Mouse (Mus musculus) liver, adult 2 months (tissue): Measurements from ENCODE around the gene Il20ra. TPM values are rescaled to one million over a fixed set of nuclear protein-coding genes. Genes with fewer than 3 reads are reported as not detected.

Experiments
- DNase-seq: peaks from one replicate; pipeline ENCODE4 v3.0.0-alpha.2; 2011; ENCODE audit warnings: low read depth, low spot score; ENCODE audit errors: extremely low read depth
- H3K27ac ChIP-seq: fragments of 200-500 bp; replicated peaks from 2 replicates; pipeline ENCODE4 v1.5.1; 2012; ENCODE audit warnings: low read depth, mild to moderate bottlenecking, control low read depth, inconsistent platforms, low read length; ENCODE audit not compliant: insufficient read depth
- H3K27me3 ChIP-seq: fragments of 200-500 bp; 2 replicates; pipeline ENCODE4 v1.6.1; 2012; ENCODE audit warnings: mild to moderate bottlenecking, moderate library complexity, low read length, inconsistent platforms; ENCODE audit not compliant: control insufficient read depth, insufficient read depth
- H3K36me3 ChIP-seq: fragments of 200-500 bp; 2 replicates; pipeline ENCODE4 v1.6.1; 2012; ENCODE audit warnings: low read length, inconsistent platforms; ENCODE audit not compliant: control insufficient read depth, insufficient read depth
- H3K4me1 ChIP-seq: fragments of 200-500 bp; 2 replicates; pipeline ENCODE4 v1.6.1; 2011; ENCODE audit warnings: low read length; ENCODE audit not compliant: control insufficient read depth, insufficient read depth
- H3K4me3 ChIP-seq: fragments of 200-500 bp; 2 replicates; pipeline ENCODE4 v1.5.1; 2011; ENCODE audit warnings: low read depth, mild to moderate bottlenecking, control low read depth, low read length, moderate library complexity; ENCODE audit not compliant: insufficient read depth
- H3K79me2 ChIP-seq: fragments of 200-500 bp; 2 replicates; pipeline ENCODE4 v1.6.1; 2012; ENCODE audit warnings: inconsistent platforms, mild to moderate bottlenecking, low read length, moderate library complexity; ENCODE audit not compliant: control insufficient read depth, insufficient read depth
- H3K9ac ChIP-seq: fragments of 200-500 bp; 2 replicates; pipeline ENCODE4 v1.6.1; 2012; ENCODE audit warnings: low read depth, mild to moderate bottlenecking, control low read depth, inconsistent platforms, low read length
- CTCF ChIP-seq: fragments of 200-500 bp; IDR thresholded peaks from 2 replicates; pipeline ENCODE4 v1.5.1; 2011; ENCODE audit warnings: low read depth, low read length, control low read depth
- POLR2A ChIP-seq: fragments of 200-500 bp; IDR thresholded peaks from 2 replicates; pipeline ENCODE4 v1.6.1; 2011; ENCODE audit warnings: low read length, control low read depth; ENCODE audit not compliant: insufficient read depth; ENCODE audit errors: extremely low read depth
- whole genome bisulfite sequencing: fragments of 180-500 bp; shearing (Covaris S2); methylation state at CpG from one replicate; pipeline ENCODE4 v1.1.7; 2018; 5-methylcytosine and 5-hydroxymethylcytosine counted together
- polyA plus RNA-seq: library from polyadenylated mRNA; depleted of rRNA; stranded (reverse); fragments of >200 nt; gene quantifications from 2 replicates; pipeline ENCODE4 v1.2.3, GENCODE M21; 2012; rRNA removed
- total RNA-seq: library from RNA; depleted of rRNA; stranded (reverse); fragments of >200 nt; gene quantifications from 2 replicates; pipeline ENCODE4 v1.2.3, GENCODE M21; 2014; rRNA removed

Gene Il20ra
- total RNA-seq (not detected in 2 replicates), polyA plus RNA-seq (not detected in 2 replicates)

DNA sequence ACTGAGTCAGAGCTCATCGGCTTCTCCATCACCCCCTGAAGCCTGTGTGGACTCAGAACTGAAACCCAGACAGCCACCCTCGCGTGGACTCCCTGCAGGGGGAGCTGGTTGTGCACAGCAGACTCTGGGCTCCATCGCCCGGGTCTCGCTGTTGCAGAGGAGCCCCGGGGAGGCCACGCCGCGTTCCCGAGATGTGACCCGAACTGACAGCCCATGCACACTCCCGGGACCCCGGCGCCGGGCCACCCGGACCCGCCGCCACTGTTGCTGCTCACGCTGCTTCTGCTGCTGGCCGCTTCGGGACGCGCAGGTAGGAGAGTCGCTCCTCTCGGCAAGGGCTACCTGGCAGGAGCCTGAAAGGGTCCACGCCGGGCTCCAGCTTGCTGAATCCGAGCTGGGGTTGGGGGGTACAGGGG lies at the start of gene Il20ra:
Gene Il20ra, plus strand, starts transcription at position 150 of the 416 bp plus-strand sequence.
- no peak for TF ChIP-seq POLR2A
- peak; percentile 60 for TF ChIP-seq CTCF
- no peaks in the 10 kb centered on the region for H3K4me1 ChIP-seq
- H3K9ac ChIP-seq: no peak within 1 kb of the TSS
- no peaks in the 10 kb centered on the region for H3K79me2 ChIP-seq
- no peak for DNase-seq
- no peak within 1 kb of the TSS for H3K27ac ChIP-seq
- H3K36me3 ChIP-seq: no peaks in the 10 kb centered on the region
- peak within 1 kb of the TSS; percentile 34; the same call in 1 of the 2 replicates for H3K4me3 ChIP-seq
- peaks cover 9% of the 10 kb centered on the region; the same call in 1 of the 2 replicates for H3K27me3 ChIP-seq
- 1% methylated on average over 29 of the region's 29 CpGs for WGBS

GRCm38 (mm10) chr10:19668973-19669372 lies 43.4 kb upstream of the Il20ra start:
- Histone ChIP-seq H3K9ac (no peak overlapping the region), H3K27ac (no peak overlapping the region), H3K4me3 (no peak overlapping the region), H3K27me3 (no peaks in the 10 kb centered on the region), H3K79me2 (no peaks in the 10 kb centered on the region), H3K4me1 (no peaks in the 10 kb centered on the region), H3K36me3 (no peaks in the 10 kb centered on the region)
- DNase-seq: no peak
- no peak for TF ChIP-seq POLR2A
- TF ChIP-seq CTCF: no peak
- WGBS: 82% methylated on average over 5 of the region's 5 CpGs

- TF ChIP-seq POLR2A (no peak), CTCF (no peak)
- H3K36me3 ChIP-seq: no peaks in the 10 kb centered on the region
- H3K4me1 ChIP-seq: no peaks in the 10 kb centered on the region
- no peak overlapping the region for H3K4me3 ChIP-seq
- no peaks in the 10 kb centered on the region for H3K27me3 ChIP-seq
- no peak for DNase-seq
- no peak overlapping the region for H3K27ac ChIP-seq
- no peaks in the 10 kb centered on the region for H3K79me2 ChIP-seq
- no peak overlapping the region for H3K9ac ChIP-seq
Observed at GRCm38 (mm10) chr10:19672015-19672414, 40.4 kb upstream of the Il20ra start.

DNA sequence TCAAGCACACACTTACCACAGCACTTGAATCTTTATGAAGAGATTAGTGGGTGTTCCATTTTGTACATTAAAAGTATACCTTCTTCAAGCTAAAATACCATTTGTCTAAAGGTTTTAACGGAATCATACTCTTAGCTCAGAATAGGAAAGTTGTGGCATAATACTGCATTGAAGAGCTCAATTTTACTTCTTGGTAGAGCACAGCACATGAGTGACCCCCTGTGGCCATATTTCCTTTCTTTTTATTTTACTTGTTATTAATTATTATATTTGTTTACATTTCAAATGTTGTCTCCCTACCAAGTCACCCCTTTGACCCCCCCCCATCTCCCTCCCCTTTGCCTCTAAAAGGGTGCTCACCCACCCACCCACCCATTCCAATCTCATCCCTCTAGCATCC lies 39.2 kb upstream of the Il20ra start:
- Histone ChIP-seq H3K36me3 (no peaks in the 10 kb centered on the region), H3K9ac (no peak overlapping the region), H3K4me1 (no peaks in the 10 kb centered on the region), H3K27ac (no peak overlapping the region), H3K79me2 (no peaks in the 10 kb centered on the region), H3K4me3 (no peak overlapping the region), H3K27me3 (no peaks in the 10 kb centered on the region)
- no peak for DNase-seq
- WGBS: 83% methylated on average over 1 of the region's 1 CpGs
- TF ChIP-seq POLR2A (no peak), CTCF (peak; percentile 8; the same call in 1 of the 2 replicates)

GRCm38 (mm10) chr10:19687686-19688085 lies 24.7 kb upstream of the Il20ra start:
- DNase-seq: no peak

GRCm38 (mm10) chr10:19691287-19691686 lies 21.1 kb upstream of the Il20ra start:
- no peaks in the 10 kb centered on the region for H3K36me3 ChIP-seq
- H3K4me1 ChIP-seq: no peaks in the 10 kb centered on the region
- DNase-seq: no peak
- WGBS: 85% methylated on average over 3 of the region's 3 CpGs
- no peak overlapping the region for H3K27ac ChIP-seq
- no peak overlapping the region for H3K4me3 ChIP-seq
- H3K27me3 ChIP-seq: no peaks in the 10 kb centered on the region
- no peaks in the 10 kb centered on the region for H3K79me2 ChIP-seq
- H3K9ac ChIP-seq: no peak overlapping the region
- no peak for TF ChIP-seq POLR2A
- no peak for TF ChIP-seq CTCF

More at GRCm38 (mm10) chr10:19687686-19688085, 24.7 kb upstream of the Il20ra start:
- no peaks in the 10 kb centered on the region for H3K27me3 ChIP-seq
- no peak overlapping the region for H3K4me3 ChIP-seq
- no peak overlapping the region for H3K9ac ChIP-seq
- WGBS: 73% methylated on average over 3 of the region's 3 CpGs
- no peak overlapping the region for H3K27ac ChIP-seq
- H3K4me1 ChIP-seq: no peaks in the 10 kb centered on the region
- no peaks in the 10 kb centered on the region for H3K36me3 ChIP-seq
- TF ChIP-seq POLR2A (no peak), CTCF (no peak)
- H3K79me2 ChIP-seq: no peaks in the 10 kb centered on the region
